In the genomic region with DNA sequence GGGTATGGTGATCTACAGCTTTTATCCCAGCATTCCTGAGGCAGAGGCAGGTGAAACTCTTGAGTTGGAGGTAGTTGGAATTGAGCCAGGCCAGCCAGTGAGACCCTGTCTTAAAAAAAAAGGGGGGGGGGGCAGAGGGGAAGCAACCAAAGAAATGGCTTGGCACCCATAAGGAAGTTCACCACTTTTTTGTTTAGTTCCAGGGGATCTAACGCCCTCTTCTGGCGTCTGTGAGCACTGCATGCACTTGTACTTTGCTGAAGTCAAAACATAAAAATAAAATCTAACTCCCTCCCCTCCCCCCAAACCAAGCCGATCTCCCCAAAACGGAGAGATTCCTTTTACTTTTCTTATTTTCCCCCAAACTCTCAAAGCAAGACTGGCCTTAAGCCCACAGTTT, we compare ENCODE assay signal across 8 mouse cellular contexts. TPM values are rescaled to one million over a fixed set of nuclear protein-coding genes. Genes with fewer than 3 reads are reported as not detected.
DNase-seq lines count a peak whose midpoint lies in the region; ATAC-seq and TF ChIP-seq lines count a peak whose summit lies in the region.

No protein-coding gene starts in this region.

- H3K9me3 ChIP-seq in midbrain, postnatal 0 days (ENCODE audit: low read length), result no peaks in the 10 kb centered on the region
- H3K9me3 ChIP-seq in midbrain, embryonic 15.5 days, result no peaks in the 10 kb centered on the region
- H3K9me3 ChIP-seq in forebrain, embryonic 13.5 days (replicated peaks), result no peaks in the 10 kb centered on the region

- H3K27me3 ChIP-seq in midbrain, postnatal 0 days (ENCODE audit: insufficient read depth, low read length), result no peaks in the 10 kb centered on the region
- no peaks in the 10 kb centered on the region for H3K27me3 ChIP-seq in midbrain, embryonic 15.5 days (replicated peaks)
- no peaks in the 10 kb centered on the region; the same call in 1 of the 2 replicates for H3K27me3 ChIP-seq in splenic B cell, adult 2 months (ENCODE audit: control insufficient read depth, insufficient read depth, low read length, poor library complexity, severe bottlenecking)
- no peaks in the 10 kb centered on the region for H3K27me3 ChIP-seq in forebrain, embryonic 13.5 days

- intact Hi-C loops in gastrocnemius, adult 2 months (cut with DNase I), result loop anchor here (10.0 kb wide), 1 partner anchor 521 kb away; no protein-coding TSS in a partner anchor

- TF ChIP-seq CTCF in gastrocnemius, adult 2 months (IDR thresholded peaks at IDR 0.05), result peak; percentile 60
- peak; percentile 62 for TF ChIP-seq CTCF in midbrain, postnatal 0 days (IDR thresholded peaks at IDR 0.05)

- H3K4me3 ChIP-seq in gastrocnemius, adult 2 months, result no peak overlapping the region
- H3K4me3 ChIP-seq in midbrain, postnatal 0 days (ENCODE audit: low read depth, low read length), result no peak overlapping the region
- no peak overlapping the region for H3K4me3 ChIP-seq in midbrain, embryonic 15.5 days
- H3K4me3 ChIP-seq in forebrain, embryonic 13.5 days, result no peak overlapping the region

- no peak for ATAC-seq in midbrain, postnatal 0 days (ENCODE audit: low FRiP score)
- ATAC-seq in midbrain, embryonic 15.5 days (replicated peaks), result no peak
- no peak for ATAC-seq in forebrain, embryonic 13.5 days

- peaks cover 4% of the 10 kb centered on the region; the same call in 1 of the 2 replicates for H3K4me1 ChIP-seq in midbrain, postnatal 0 days (ENCODE audit: insufficient read depth, low read length)
- H3K4me1 ChIP-seq in midbrain, embryonic 15.5 days, result peaks cover 21% of the 10 kb centered on the region
- peaks cover 18% of the 10 kb centered on the region for H3K4me1 ChIP-seq in forebrain, embryonic 13.5 days

- H3K36me3 ChIP-seq in midbrain, postnatal 0 days (ENCODE audit: insufficient read depth, low read length), result no peaks in the 10 kb centered on the region
- no peaks in the 10 kb centered on the region for H3K36me3 ChIP-seq in midbrain, embryonic 15.5 days (replicated peaks)
- H3K36me3 ChIP-seq in splenic B cell, adult 2 months (ENCODE audit: control insufficient read depth, insufficient read depth, low read length, poor library complexity, severe bottlenecking), result no peaks in the 10 kb centered on the region
- H3K36me3 ChIP-seq in forebrain, embryonic 13.5 days (ENCODE audit: poor library complexity, severe bottlenecking), result no peaks in the 10 kb centered on the region

- H3K4me2 ChIP-seq in midbrain, postnatal 0 days (ENCODE audit: low read depth, low read length, poor library complexity, severe bottlenecking), result no peak overlapping the region
- H3K4me2 ChIP-seq in midbrain, embryonic 15.5 days, result no peak overlapping the region
- no peak overlapping the region for H3K4me2 ChIP-seq in forebrain, embryonic 13.5 days

- 62% methylated on average over 4 of the region's 4 CpGs for WGBS in midbrain, postnatal 0 days
- WGBS in midbrain, embryonic 15.5 days, result 64% methylated on average over 4 of the region's 4 CpGs
- WGBS in forebrain, embryonic 13.5 days, result 64% methylated on average over 4 of the region's 4 CpGs

- H3K27ac ChIP-seq in gastrocnemius, adult 2 months, result no peak overlapping the region
- no peak overlapping the region for H3K27ac ChIP-seq in midbrain, postnatal 0 days (ENCODE audit: low read depth, low read length)
- H3K27ac ChIP-seq in midbrain, embryonic 15.5 days, result no peak overlapping the region
- no peak overlapping the region for H3K27ac ChIP-seq in forebrain, embryonic 13.5 days

- DNase-seq in gastrocnemius, adult 2 months, result peak; percentile 37
- no peak for DNase-seq in gastrocnemius, postnatal 4 days (ENCODE audit: low spot score in 2 of 2)
- DNase-seq in midbrain, postnatal 0 days (ENCODE audit: low spot score), result peak; percentile 6
- peak; percentile 25 for DNase-seq in adipocyte (ENCODE audit: low spot score)
- DNase-seq in splenic B cell, adult 2 months (ENCODE audit: low read depth, low spot score), result peak; percentile 69
- DNase-seq in gastrocnemius, postnatal 25 days, result no peak

- H3K9ac ChIP-seq in midbrain, postnatal 0 days (replicated peaks; ENCODE audit: low read length, poor library complexity, severe bottlenecking), result no peak overlapping the region
- H3K9ac ChIP-seq in midbrain, embryonic 15.5 days, result no peak overlapping the region
- H3K9ac ChIP-seq in forebrain, embryonic 13.5 days, result no peak overlapping the region

RNA-seq across cellular contexts. Expression of gene Bend3, which starts 3.3 kb away (rescaled TPM):
- 1 to 10 TPM; 4.4 to 4.9 TPM for total RNA-seq in gastrocnemius, adult 2 months (2021)
- 1 to 10 TPM; 7.1 to 7.2 TPM for total RNA-seq in gastrocnemius, postnatal 4 days (2021)
- total RNA-seq in midbrain, postnatal 0 days (2014; rRNA removed), result 10.1 and 10.8 TPM in 2 replicates
- polyA plus RNA-seq in midbrain, postnatal 0 days (2015; fragmentation: Nextera tagmentation; extraction: Ambion mirVana), result 2.0 and 3.0 TPM in 2 replicates
- polyA plus RNA-seq in midbrain, embryonic 15.5 days (2015; fragmentation: Nextera tagmentation; extraction: Ambion mirVana), result 5.0 and 5.5 TPM in 2 replicates
- polyA plus RNA-seq in forebrain, embryonic 13.5 days (2015; fragmentation: Nextera tagmentation; extraction: Ambion mirVana), result 3.8 and 5.0 TPM in 2 replicates
- 1 to 10 TPM; 2.9 to 3.6 TPM for total RNA-seq in gastrocnemius, postnatal 25 days (2021)

RNA-seq across cellular contexts. Expression of gene Gm9803, which starts 48.5 kb away (rescaled TPM):
- 10 to 100 TPM; 15.5 to 18.9 TPM for total RNA-seq in gastrocnemius, adult 2 months (2021)
- total RNA-seq in gastrocnemius, postnatal 4 days (2021), result 1 to 10 TPM in 1 of 2 experiments, not detected in 1; 7.0 TPM
- total RNA-seq in midbrain, postnatal 0 days (2014; rRNA removed), result 37.0 and 49.6 TPM in 2 replicates
- polyA plus RNA-seq in midbrain, postnatal 0 days (2015; fragmentation: Nextera tagmentation; extraction: Ambion mirVana), result 20.8 and 21.9 TPM in 2 replicates
- 20.2 and 22.7 TPM in 2 replicates for polyA plus RNA-seq in midbrain, embryonic 15.5 days (2015; fragmentation: Nextera tagmentation; extraction: Ambion mirVana)
- polyA plus RNA-seq in forebrain, embryonic 13.5 days (2015; fragmentation: Nextera tagmentation; extraction: Ambion mirVana), result 19.4 and 23.4 TPM in 2 replicates
- 10 to 100 TPM in 1 of 2 experiments, 1 to 10 TPM in 1; 6.6 to 16.7 TPM for total RNA-seq in gastrocnemius, postnatal 25 days (2021)

Comparison
In these comparisons a context has a peak if more than half of its experiments do, and no peak if none do; other contexts are left out.
1. DNase-seq: peak in gastrocnemius, adult 2 months (single experiment), midbrain, postnatal 0 days (single experiment), adipocyte (single experiment) and splenic B cell, adult 2 months (single experiment); none in gastrocnemius, postnatal 4 days (0 of 2) and gastrocnemius, postnatal 25 days (single experiment).